Mouse (Mus musculus) gastrocnemius, postnatal 10 days (tissue): ENCODE measurements around the gene Fxn. TPM values are rescaled to one million over a fixed set of nuclear protein-coding genes. Genes with fewer than 3 reads are reported as not detected.
A peak's percentile ranks its signal among the peaks of the same experiment; 100 is the strongest.
"Not testable (repeated sequence)": the region's sequence is repeated elsewhere in the genome, so short reads cannot be mapped to it uniquely, and the experiment has no call there.

Source experiments
- DNase-seq: peaks from one replicate; pipeline ENCODE4 v3.0.0; 2021; ENCODE audit warnings: mixed read lengths
- total RNA-seq, 2 experiments: library from RNA; stranded (reverse); gene quantifications; 2 replicates each; pipeline ENCODE4 v1.2.3; 2021

Gene Fxn
- total RNA-seq, 2 experiments from 2014 or later: 21.5 to 22.3 TPM

- DNase-seq: no peak
Measured at GRCm38 (mm10) chr19:24241799-24242546, 38.4 kb downstream of the Fxn start.

- DNase-seq: no peak
Measured at GRCm38 (mm10) chr19:24241271-24241670, 39.1 kb downstream of the Fxn start.

- DNase-seq: no peak
Measured at GRCm38 (mm10) chr19:24238011-24238410, 42.4 kb downstream of the Fxn start.

GRCm38 (mm10) chr19:24232356-24232755 is 48.0 kb downstream of the Fxn start:
- DNase-seq: not testable (repeated sequence)

GRCm38 (mm10) chr19:24225305-24225696 is 55.1 kb downstream of the Fxn start:
- no peak for DNase-seq

GRCm38 (mm10) chr19:24224500-24225304 is 55.7 kb downstream of the Fxn start, which contains the start of gene Tjp2:
Gene Tjp2 (minus strand): TSS chr19:24225030.
- peak; percentile 53 for DNase-seq

GRCm38 (mm10) chr19:24223851-24224251 is 56.6 kb downstream of the Fxn start:
- DNase-seq: no peak

- DNase-seq: no peak
Measured at GRCm38 (mm10) chr19:24221455-24221854, 59.0 kb downstream of the Fxn start.

- DNase-seq: no peak
Measured at GRCm38 (mm10) chr19:24220795-24221445, 59.5 kb downstream of the Fxn start.

GRCm38 (mm10) chr19:24219011-24219410 is 61.4 kb downstream of the Fxn start:
- DNase-seq: no peak

- DNase-seq: no peak
Measured at GRCm38 (mm10) chr19:24218291-24218690, 62.1 kb downstream of the Fxn start.

- DNase-seq: no peak
Measured at GRCm38 (mm10) chr19:24217851-24218250, 62.6 kb downstream of the Fxn start.

GRCm38 (mm10) chr19:24216771-24217170 is 63.6 kb downstream of the Fxn start:
- no peak for DNase-seq

- DNase-seq: no peak
Measured at GRCm38 (mm10) chr19:24214939-24215338, 65.5 kb downstream of the Fxn start.

GRCm38 (mm10) chr19:24213299-24213698 is 67.1 kb downstream of the Fxn start:
- no peak for DNase-seq

- no peak for DNase-seq
Measured at GRCm38 (mm10) chr19:24212552-24213249, 67.7 kb downstream of the Fxn start.

Other genes with a start within 250 kb of the Fxn start
- 10 to 100 TPM; 39.6 to 42.5 TPM for gene Fam189a2, start 249.6 kb downstream of the Fxn start, total RNA-seq
- gene Tjp2, start 55.6 kb downstream of the Fxn start, total RNA-seq: 10 to 100 TPM in 1 of 2 experiments, 1 to 10 TPM in 1; 10.0 to 12.5 TPM
- 10 to 100 TPM; 20.3 to 22.8 TPM for gene Fam122a, start 196.8 kb upstream of the Fxn start, total RNA-seq